Mouse (Mus musculus) megakaryocyte, adult 5-6 weeks (primary cell): ENCODE measurements around the gene Vmn1r86. TPM values are rescaled to one million over a fixed set of nuclear protein-coding genes. Genes with fewer than 3 reads are reported as not detected.
"Not testable (repeated sequence)": the region's sequence is repeated elsewhere in the genome, so short reads cannot be mapped to it uniquely, and the experiment has no call there.

Experiments used
- ATAC-seq: 2 replicates; pipeline ENCODE4 v1.8.0; 2016; ENCODE audit warnings: mild to moderate bottlenecking, inconsistent platforms; ENCODE audit not compliant: poor library complexity, severe bottlenecking
- total RNA-seq, 2 experiments: library from RNA; stranded (forward) in 1 of 2; stranded (reverse) in 1 of 2; fragments of 153-499, 151-499 nt in 1 of 2; fragments of 221-1000, 200-1000 nt in 1 of 2; gene quantifications; 2 replicates each; pipeline versions ENCODE4 v1.2.3 to v1.2.4; 2015 to 2017

Vmn1r86 gene
- total RNA-seq (2015) (not detected in 2 replicates), total RNA-seq (2017) (not detected in 2 replicates)

GRCm38 (mm10) chr7:13119817-13120216 is at the start of gene Vmn1r86:
Gene Vmn1r86, minus strand, starts transcription at chr7:13119917.
- no peak for ATAC-seq

GRCm38 (mm10) chr7:13159268-13159667 is 39.6 kb upstream of the Vmn1r86 start, which contains the start of gene Vmn1r88:
Gene Vmn1r88, plus strand, starts transcription at chr7:13159568.
- ATAC-seq: no peak

GRCm38 (mm10) chr7:13140057-13140456 is 20.3 kb upstream of the Vmn1r86 start, which contains the start of gene Vmn1r87:
Gene Vmn1r87, minus strand, starts transcription at chr7:13140157.
- ATAC-seq: no peak

- no peak for ATAC-seq
These were observed 17.6 kb upstream of the Vmn1r86 start for GRCm38 (mm10) chr7:13137340-13137739.

GRCm38 (mm10) chr7:13131856-13132255 is 12.1 kb upstream of the Vmn1r86 start:
- ATAC-seq: no peak

GRCm38 (mm10) chr7:13123554-13124153 is 3.9 kb upstream of the Vmn1r86 start:
- ATAC-seq: peak; percentile 91

GRCm38 (mm10) chr7:13095073-13095472 is 24.6 kb downstream of the Vmn1r86 start, which contains the start of gene Vmn1r85:
Gene Vmn1r85, minus strand, starts transcription at chr7:13095173.
- no peak for ATAC-seq

GRCm38 (mm10) chr7:13072293-13072692 is 47.4 kb downstream of the Vmn1r86 start:
- no peak for ATAC-seq

- not testable (repeated sequence) for ATAC-seq
These were observed 56.3 kb downstream of the Vmn1r86 start for GRCm38 (mm10) chr7:13063399-13063798.

- no peak for ATAC-seq
These were observed 60.2 kb downstream of the Vmn1r86 start for GRCm38 (mm10) chr7:13059536-13059935.

- ATAC-seq: no peak
These were observed 62.6 kb downstream of the Vmn1r86 start for GRCm38 (mm10) chr7:13056913-13057700.

- peak; percentile 92 for ATAC-seq
These were observed 65.3 kb downstream of the Vmn1r86 start, which contains the start of gene Mzf1 for GRCm38 (mm10) chr7:13054287-13055010. Gene Mzf1, minus strand, starts transcription at chr7:13054764.

GRCm38 (mm10) chr7:13053961-13054286 is 65.8 kb downstream of the Vmn1r86 start:
- ATAC-seq: peak; percentile 44

GRCm38 (mm10) chr7:13053501-13053900 is 66.2 kb downstream of the Vmn1r86 start:
- ATAC-seq: no peak

GRCm38 (mm10) chr7:13053001-13053400 is 66.7 kb downstream of the Vmn1r86 start:
- ATAC-seq: no peak

Other genes with a start within 250 kb of the Vmn1r86 start
- gene Zfp128, start 238.7 kb downstream of the Vmn1r86 start, total RNA-seq (2015): 3.5 and 4.8 TPM in 2 replicates
- gene Zfp128, start 238.7 kb downstream of the Vmn1r86 start, total RNA-seq (2017): 3.6 and 5.2 TPM in 2 replicates
- 6.6 and 7.5 TPM in 2 replicates for gene Zscan22, start 222.1 kb downstream of the Vmn1r86 start, total RNA-seq (2015)
- 3.1 and 3.3 TPM in 2 replicates for gene Zscan22, start 222.1 kb downstream of the Vmn1r86 start, total RNA-seq (2017)
- 1,879 and 1,910 TPM in 2 replicates for gene Rps5, start 197.6 kb downstream of the Vmn1r86 start, total RNA-seq (2015)
- 1,118 and 1,375 TPM in 2 replicates for gene Rps5, start 197.6 kb downstream of the Vmn1r86 start, total RNA-seq (2017)
- 0.07 and 0.14 TPM in 2 replicates for gene Rnf225, start 192.5 kb downstream of the Vmn1r86 start, total RNA-seq (2015)
- 0.04 and 0.15 TPM in 2 replicates for gene Rnf225, start 192.5 kb downstream of the Vmn1r86 start, total RNA-seq (2017)
- gene Zfp324, start 154.1 kb downstream of the Vmn1r86 start, total RNA-seq (2015): 2.3 and 2.4 TPM in 2 replicates
- 4.7 and 5.1 TPM in 2 replicates for gene Zfp324, start 154.1 kb downstream of the Vmn1r86 start, total RNA-seq (2017)
- gene Zfp446, start 142.1 kb downstream of the Vmn1r86 start, total RNA-seq (2015): 1.7 and 1.8 TPM in 2 replicates
- 0.92 and 2.2 TPM in 2 replicates for gene Zfp446, start 142.1 kb downstream of the Vmn1r86 start, total RNA-seq (2017)
- not detected in 2 replicates for gene Slc27a5, start 121.7 kb downstream of the Vmn1r86 start, total RNA-seq (2015)
- gene Slc27a5, start 121.7 kb downstream of the Vmn1r86 start, total RNA-seq (2017): not detected in 2 replicates
- 137 and 186 TPM in 2 replicates for gene Trim28, start 120.8 kb downstream of the Vmn1r86 start, total RNA-seq (2015)
- 207 and 222 TPM in 2 replicates for gene Trim28, start 120.8 kb downstream of the Vmn1r86 start, total RNA-seq (2017)
- 7.4 and 11.0 TPM in 2 replicates for gene Zbtb45, start 109.9 kb downstream of the Vmn1r86 start, total RNA-seq (2015)
- gene Zbtb45, start 109.9 kb downstream of the Vmn1r86 start, total RNA-seq (2017): 6.6 and 9.5 TPM in 2 replicates
- 239 and 269 TPM in 2 replicates for gene Chmp2a, start 85.1 kb downstream of the Vmn1r86 start, total RNA-seq (2015)
- 272 and 348 TPM in 2 replicates for gene Chmp2a, start 85.1 kb downstream of the Vmn1r86 start, total RNA-seq (2017)
- gene Ube2m, start 81.6 kb downstream of the Vmn1r86 start, total RNA-seq (2015): 92.1 and 97.9 TPM in 2 replicates
- gene Ube2m, start 81.6 kb downstream of the Vmn1r86 start, total RNA-seq (2017): 86.1 and 101 TPM in 2 replicates
- 0.16 and 0.52 TPM in 2 replicates for gene Mzf1, start 65.2 kb downstream of the Vmn1r86 start, total RNA-seq (2015)
- 0.29 and 0.45 TPM in 2 replicates for gene Mzf1, start 65.2 kb downstream of the Vmn1r86 start, total RNA-seq (2017)
- gene Vmn1r85, start 24.7 kb downstream of the Vmn1r86 start, total RNA-seq (2015): not detected in 2 replicates
- gene Vmn1r85, start 24.7 kb downstream of the Vmn1r86 start, total RNA-seq (2017): not detected in 2 replicates
- not detected in 2 replicates for gene Vmn1r87, start 20.2 kb upstream of the Vmn1r86 start, total RNA-seq (2015)
- gene Vmn1r87, start 20.2 kb upstream of the Vmn1r86 start, total RNA-seq (2017): not detected in 2 replicates
- gene Vmn1r88, start 39.7 kb upstream of the Vmn1r86 start, total RNA-seq (2015): not detected in 2 replicates
- gene Vmn1r88, start 39.7 kb upstream of the Vmn1r86 start, total RNA-seq (2017): not detected in 2 replicates
- not detected in 2 replicates for gene Vmn1r89, start 93.1 kb upstream of the Vmn1r86 start, total RNA-seq (2015)
- not detected in 2 replicates for gene Vmn1r89, start 93.1 kb upstream of the Vmn1r86 start, total RNA-seq (2017)
- gene Lig1, start 157.4 kb upstream of the Vmn1r86 start, total RNA-seq (2015): 82.6 and 86.7 TPM in 2 replicates
- 53.5 and 74.3 TPM in 2 replicates for gene Lig1, start 157.4 kb upstream of the Vmn1r86 start, total RNA-seq (2017)
- 2.1 and 7.9 TPM in 2 replicates for gene Zswim9, start 158.8 kb upstream of the Vmn1r86 start, total RNA-seq (2015)
- 2.2 and 3.7 TPM in 2 replicates for gene Zswim9, start 158.8 kb upstream of the Vmn1r86 start, total RNA-seq (2017)
- 0.34 and 0.62 TPM in 2 replicates for gene Pla2g4c, start 204.7 kb upstream of the Vmn1r86 start, total RNA-seq (2015)
- 0.26 and 1.2 TPM in 2 replicates for gene Pla2g4c, start 204.7 kb upstream of the Vmn1r86 start, total RNA-seq (2017)